Mouse (Mus musculus) cerebellum, adult 11-12 months (tissue): Measurements from ENCODE around the gene Ankrd33.

Source experiments
- DNase-seq: peaks from one replicate; pipeline ENCODE4 v3.0.0; 2022

The Ankrd33 gene

DNA sequence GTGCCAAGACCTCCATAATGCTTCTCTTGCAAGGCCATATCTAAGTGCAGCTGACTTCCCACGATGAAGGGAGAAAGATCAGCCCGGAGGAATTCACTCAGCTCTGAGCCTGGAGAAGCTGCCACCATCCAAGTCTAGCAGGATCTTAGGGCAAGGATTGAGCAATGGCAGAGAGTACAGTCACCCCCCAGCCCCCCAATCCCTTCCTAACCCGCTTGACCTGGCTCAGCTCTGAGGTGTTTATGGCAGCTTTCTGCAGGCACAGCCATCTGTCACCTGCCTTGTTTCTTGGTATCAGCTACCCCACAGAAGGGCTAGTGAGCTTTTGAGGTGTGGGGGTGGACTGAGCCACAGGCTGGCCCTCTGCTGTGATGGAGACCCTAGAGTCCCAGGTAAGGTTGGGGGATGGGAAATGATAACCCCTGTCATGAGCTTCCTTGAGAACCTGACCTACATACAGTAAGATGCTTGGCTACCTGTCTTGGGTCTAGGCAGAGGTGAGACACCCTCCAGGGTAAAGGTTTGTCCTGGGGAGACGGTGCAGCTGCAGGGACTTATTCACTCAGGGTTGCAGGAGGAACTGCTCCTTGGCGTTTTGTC is at the start of gene Ankrd33:
Ankrd33 (plus strand) TSS at position 245 of the 600 bp plus-strand sequence.
- DNase-seq: no peak

DNA sequence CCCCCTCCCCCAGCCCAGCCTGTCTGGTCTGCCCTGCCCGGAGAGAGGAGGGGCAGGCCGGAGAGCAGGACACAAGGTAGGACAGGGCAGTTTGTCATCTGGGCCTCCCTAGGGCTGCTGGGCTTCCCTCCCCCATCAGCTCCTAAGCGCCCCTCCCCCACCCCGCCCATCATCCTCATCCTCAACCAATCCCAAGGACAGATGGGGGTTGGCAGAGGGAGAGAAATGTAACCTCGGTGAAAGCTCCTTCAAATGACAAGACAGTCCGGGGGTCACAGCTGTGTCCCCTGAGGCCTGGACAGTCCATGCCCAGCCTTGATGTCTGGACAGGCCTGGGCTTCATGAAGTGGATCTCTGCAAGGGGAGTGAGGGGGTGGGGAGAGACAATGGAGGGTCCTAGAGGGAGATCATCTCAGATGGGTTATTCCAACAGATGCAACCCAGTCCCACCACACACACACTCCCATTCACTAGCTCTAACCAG is 49.1 kb upstream of the Ankrd33 start:
- no peak for DNase-seq

DNA sequence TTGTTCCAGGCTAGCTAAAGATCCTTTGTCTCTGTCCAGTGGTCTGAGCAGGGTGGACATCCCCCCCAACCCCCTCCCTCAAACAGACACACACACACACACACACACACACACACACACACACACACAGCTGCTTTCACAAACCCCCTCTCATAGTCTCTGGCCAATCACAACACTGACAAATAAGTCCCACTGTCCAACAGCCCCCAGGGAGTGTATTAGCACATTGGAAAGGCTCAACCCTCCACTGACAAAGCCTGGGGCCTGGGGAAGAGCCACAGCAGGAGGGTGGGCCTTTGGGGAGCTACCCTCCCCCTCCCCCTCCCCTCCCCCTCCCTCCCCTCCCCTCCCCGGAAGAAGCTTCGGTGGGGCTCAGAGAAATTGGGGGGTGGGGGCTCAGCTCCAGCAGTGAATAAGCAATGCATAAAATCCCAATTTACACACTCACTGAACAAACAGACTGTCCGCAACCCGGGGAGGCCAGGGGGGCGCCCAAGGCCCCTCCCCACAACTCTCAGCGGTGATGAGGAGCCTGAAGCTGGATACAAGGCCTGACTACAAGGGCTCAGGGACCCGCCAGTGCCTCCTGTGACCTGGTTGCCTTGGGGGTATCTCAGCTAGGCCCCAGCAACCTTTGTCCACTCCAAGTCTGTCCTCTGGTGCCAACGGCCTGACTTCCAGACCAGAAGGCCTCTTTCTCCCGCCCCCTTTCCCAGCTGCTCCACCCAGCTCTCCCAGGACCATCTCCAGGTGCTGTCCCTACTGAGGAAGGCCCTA is 48.4 kb upstream of the Ankrd33 start:
- no peak for DNase-seq

DNA sequence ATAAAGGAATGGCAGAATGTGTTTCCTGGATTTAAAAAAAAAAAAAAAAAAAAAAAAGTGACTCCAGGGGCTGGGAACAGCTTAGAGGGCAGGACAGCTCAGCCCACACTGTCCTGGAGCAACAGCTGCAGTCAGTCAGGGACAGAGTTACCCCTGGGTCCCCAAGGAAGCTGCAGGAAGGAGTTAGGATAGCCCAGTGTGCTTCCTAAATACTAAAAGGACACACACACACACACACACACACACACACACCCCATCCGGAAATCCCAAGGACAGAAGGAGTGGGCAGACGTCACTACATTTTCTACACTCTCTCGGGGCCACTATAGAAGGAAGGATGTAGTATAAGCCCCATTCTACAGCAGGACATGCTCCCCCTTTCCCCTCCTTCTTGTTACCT is 47.5 kb upstream of the Ankrd33 start:
- no peak for DNase-seq

DNA sequence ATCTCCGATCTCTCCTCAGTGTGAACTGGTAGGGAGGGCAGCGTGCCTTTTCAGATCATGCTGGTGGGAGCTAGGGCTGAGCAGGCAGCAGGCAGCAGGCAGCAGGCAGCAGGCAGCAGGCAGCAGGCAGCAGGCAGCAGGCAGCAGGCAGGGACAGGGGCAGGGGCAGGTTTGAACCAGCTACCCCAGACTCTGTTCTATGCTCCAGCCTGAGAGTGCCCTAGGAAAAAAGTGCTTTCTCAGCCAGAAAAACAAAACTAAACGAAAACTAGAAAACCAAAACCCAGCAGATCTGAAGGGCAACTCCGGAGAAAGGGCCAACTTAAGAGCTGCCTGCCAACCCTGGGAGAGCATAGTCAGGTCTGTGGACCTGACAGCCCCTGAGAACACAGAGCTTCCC is 46.9 kb upstream of the Ankrd33 start:
- DNase-seq: no peak

DNA sequence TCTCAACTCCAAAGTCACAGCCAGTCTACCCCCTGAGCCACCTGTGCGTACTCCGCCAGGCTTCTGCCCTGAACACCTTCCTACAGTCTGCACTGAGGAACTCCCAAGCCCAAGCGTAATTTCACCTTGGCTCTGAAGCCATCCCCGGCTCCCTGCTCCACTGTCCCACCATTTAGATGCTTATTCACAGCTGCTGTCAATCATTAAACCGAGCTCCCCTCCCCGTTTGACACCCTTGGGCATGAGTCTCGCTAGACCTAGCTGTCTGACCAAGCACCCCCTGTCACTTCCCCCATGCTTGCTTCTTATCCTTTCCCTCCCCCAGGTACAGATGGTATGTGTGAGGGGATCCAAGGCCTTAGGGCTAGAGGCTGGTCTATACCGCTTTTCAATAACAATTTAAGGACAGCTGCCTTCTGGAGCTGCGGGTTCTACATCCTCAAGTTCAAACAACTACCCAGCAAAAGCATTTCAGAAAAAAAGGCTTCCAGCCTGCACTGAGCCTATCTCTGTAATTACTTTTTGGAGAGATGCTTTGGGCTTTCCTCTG is 45.8 kb upstream of the Ankrd33 start:
- DNase-seq: no peak

DNA sequence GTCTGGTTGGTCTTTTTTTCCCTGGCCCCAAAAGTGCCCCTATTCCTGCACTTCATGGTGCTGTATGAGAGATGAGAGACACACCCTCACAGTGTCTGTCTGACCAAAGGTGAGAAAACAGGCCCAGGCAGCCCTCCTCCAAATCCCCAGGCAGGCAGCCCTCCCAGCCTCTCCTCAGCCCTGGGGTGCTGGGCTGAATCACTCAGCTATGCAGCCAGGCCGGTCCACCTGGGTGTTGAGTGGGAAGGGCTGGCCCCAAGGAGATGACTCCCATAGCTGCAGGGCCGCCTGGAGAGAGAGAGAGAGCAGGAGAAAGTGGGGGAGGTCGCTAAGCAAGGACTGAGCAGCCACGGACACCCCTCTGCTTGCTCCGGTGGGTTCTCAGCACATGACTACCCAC is 44.8 kb upstream of the Ankrd33 start:
- DNase-seq: no peak

DNA sequence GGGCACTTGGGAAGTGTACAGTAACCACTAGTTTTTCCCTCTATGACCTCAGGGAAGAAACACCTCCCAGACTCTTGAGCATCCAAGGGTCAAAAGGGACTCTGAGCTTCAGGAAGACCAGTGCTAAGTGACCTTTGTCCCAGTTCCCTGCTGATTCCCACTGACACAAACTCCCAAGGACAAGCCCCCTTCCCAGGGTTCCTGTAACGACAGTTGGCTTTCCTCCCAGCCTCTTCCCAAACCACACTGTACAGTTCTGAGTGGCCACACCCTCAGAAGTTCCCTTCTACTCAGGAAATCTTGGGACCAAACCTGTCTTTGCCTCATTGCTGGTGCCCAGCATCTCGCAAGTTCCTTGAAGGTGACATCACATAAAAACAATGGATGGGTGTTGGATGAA is 42.8 kb upstream of the Ankrd33 start:
- no peak for DNase-seq

DNA sequence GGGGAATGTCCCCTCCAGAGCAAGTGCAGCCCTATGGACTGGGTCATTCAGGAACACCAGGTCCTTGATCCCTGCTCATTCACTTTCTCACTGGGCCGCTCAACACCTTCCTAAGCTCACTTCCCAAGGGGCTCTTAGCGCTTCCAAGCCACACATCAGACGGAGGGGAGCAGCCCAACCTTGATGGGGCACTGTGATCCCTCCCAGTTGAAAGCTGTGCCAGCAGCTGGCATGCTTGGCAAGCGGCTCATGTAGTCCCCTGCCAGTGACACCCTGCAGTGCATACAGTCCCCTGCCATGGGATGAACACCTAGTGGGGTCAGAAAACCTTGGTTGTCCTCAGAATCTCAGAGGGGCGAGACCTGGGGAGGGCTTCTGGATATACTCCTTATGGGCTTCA is 41.5 kb upstream of the Ankrd33 start:
- no peak for DNase-seq

DNA sequence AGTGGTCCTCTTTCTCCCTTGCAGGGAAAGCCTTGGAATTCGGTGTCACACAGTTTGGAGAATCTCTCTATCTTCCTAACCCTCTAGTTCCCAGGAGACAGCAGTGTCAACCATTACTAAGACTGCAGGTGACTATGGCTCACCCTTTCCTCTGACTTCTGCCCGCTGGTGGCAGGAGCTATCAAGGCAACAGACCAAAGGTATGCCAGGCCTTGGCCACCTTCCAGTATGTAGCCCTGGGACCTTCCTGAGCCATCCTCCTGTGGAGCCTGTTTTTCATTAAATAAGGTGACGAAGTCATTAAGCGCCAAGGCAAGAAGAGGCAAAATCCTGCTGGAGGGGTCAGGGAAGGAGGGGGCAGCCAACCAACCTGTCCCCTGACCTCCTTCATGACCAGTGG is 40.4 kb upstream of the Ankrd33 start:
- DNase-seq: no peak

DNA sequence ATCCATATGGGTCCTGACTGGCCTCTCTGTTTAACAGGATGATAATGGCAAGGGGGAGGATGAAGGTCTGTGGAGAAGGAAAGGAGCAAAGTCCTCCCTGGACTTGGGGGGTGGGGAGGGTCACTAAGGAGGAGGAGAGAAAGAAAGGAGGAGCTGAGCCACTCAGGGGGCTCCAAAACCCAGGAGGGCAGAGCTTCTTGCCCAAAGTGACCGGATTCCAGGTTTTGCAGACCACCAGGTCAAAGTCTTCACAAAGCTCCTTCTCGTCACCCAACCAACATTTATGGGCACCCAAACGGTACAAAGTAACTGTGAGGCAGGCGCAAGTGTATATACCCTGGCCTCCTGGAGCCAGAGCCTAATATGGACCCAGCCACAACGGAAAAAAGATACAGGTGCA is 39.9 kb upstream of the Ankrd33 start:
- DNase-seq: no peak

DNA sequence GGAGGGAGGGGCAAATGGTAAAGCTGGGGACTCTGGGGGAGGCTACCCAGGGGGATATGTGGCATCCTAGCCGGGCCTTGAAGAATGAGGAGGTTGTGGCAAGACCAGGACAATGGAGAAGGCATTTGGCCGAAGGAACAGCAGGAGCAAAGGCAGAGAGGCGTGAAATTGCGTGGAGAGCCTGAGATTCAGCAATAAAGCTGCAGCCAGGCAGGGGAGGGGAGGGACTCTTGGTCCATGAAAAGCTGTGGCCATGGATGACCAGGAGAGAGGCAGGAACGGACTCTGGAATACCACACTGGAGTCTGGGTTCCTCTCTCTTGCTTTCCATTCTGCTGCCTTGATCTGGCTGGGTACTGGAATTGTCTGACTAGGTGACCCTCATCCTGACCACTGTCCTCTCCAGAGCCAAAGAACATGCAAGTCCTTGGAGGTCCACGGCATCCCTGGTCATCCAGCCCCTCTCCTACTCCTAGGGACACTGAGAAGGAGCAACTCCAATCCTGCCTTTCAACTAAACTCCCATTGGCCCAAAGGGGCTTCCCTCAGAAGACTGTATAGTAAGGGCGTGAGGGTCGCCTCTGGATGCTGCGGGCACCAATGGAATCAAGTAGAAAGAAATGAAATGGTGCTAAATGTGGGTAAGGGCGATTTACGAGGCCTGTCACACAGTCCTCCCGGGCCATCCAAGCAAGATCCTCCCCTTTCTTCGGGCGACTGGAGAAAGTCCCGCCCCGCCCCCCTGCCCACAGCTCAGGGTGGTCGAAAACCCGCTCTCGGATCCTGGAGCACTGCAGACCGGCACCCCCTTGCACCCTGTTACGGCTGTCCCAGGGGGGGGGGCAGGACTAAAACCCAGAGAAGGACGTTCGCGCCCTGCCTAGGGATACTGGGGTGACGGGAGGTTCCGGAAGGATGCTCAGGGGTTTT is 39.2 kb upstream of the Ankrd33 start:
- no peak for DNase-seq

DNA sequence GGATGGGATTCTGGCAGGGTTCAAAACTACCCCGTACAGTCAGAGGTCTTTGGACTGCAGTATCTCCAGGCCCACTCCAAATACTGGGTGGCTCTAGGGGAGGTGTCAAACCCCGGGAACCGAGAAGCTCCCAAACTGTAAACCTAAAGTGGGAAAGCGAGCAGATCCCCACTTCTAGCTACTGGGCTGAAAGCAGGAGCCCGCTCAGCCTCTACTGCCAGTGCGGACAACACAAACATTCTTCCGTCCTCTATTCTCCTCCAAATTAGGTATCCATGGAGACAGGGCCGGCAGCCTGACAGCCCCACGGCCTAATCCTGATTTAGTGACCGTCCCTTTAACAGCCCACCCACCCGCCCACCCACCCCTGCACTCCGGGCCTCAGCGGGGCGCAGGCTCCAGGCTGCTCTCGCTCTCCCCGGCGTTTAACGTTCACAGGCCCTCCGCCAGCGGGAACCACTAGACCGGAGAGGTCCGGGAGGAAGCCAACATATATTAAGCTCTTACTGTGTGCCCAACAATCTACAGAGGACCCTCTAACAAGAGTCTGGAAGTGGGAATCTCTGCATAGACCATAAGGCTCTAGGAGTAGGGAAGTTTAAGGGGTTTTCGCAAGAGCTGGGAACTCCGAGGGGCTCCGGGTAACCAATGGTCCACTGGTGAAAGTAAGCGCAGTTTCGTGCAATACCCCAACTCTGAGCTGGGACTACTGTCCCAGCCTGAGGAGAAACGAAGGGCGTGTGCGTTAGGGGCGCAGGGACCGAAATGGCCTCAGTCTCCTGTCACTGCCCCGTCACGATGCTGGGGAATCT is 38.3 kb upstream of the Ankrd33 start:
- no peak for DNase-seq

DNA sequence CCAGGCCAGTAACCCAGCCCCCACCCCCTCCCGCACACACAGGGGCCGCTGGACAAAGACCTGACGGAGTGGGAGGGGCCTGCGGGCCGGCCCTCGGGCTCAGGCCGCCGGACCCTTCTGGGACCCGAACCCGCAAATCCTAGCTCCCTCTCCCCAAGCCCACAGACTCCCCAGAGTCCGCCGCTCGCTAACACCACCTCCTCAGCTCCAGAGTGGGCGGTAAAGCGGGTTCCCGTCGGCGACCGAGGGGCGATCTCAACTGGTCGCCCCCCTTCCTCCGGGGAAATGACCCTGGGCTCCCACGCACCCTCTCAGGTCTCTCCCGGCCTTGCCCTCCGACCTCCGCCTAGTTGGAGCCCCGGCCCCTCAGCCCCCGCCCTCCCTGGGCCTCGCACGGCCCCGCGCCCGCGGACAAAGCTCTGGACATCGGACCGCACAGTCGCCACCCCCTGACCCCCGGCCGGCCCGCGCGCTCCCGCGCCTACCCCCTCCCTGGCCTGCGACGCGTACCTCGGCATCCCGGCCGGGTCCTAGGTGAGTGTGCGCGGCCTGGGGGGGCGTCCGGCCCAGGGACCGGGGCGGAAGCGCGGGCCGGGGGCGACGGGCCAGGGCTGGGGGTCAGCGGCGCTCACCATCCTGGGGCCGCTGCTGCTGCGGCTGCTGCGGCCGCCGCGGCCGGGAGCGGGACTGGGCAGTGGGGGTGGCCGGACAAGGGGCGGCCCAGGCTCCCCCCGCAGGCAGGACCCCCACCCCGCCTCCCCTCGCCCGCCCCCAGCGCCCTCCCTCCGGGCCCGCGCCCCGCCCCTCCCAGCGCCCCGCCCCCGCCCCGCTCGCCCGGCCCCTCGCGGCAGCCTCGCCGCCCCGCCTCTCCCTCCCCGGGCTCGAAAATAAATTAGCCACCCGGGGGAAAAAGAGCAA is 37.5 kb upstream of the Ankrd33 start, which contains the start of gene Fignl2:
Fignl2 (minus strand) TSS at position 755 of the 918 bp plus-strand sequence.
- DNase-seq: no peak

DNA sequence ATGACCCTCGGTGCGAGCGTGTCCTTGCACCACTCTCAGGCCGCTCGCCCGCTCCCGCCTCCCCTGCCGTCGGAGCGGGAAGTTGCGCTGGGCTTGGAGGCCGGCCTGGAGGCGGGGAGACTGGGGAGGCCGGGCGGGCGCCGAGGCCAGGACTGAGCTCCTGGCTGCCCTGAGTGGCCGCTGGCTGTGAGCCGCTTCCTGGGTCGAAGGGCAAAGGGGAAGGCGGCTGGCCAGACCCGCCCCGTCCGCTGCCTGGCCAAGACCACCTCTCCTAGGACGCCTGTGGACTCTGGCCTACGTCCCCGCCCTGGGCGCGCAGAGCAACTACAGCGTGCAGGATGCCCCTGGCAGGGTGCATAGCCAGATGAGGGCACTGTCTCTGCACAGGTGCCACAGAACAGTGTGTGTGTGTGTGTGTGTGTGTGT is 36.8 kb upstream of the Ankrd33 start:
- DNase-seq: peak; percentile 51

DNA sequence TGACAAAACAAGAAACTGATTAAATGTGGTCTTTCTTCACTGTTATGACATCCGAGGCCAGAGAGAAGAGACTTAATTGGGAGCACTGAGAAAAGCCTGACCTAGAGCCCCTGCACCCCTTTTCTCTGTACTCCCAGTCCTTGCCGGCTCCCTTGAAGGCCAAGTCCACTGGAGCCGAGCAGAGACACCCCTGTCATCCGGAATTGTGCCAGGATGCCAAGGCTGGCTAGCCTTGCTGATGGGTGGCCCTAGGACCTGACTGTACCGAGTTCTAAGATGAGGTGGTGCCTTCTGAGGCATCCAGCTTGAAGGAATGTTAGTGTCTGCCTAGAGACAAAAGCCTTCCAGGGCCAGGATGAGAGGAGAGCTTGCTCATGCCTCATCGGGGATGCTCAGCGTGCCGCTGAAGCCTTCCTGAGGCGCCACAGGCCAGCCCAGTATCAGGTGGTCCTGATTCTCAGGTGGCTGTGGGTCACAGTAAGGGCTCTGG is 35.5 kb upstream of the Ankrd33 start:
- DNase-seq: no peak

DNA sequence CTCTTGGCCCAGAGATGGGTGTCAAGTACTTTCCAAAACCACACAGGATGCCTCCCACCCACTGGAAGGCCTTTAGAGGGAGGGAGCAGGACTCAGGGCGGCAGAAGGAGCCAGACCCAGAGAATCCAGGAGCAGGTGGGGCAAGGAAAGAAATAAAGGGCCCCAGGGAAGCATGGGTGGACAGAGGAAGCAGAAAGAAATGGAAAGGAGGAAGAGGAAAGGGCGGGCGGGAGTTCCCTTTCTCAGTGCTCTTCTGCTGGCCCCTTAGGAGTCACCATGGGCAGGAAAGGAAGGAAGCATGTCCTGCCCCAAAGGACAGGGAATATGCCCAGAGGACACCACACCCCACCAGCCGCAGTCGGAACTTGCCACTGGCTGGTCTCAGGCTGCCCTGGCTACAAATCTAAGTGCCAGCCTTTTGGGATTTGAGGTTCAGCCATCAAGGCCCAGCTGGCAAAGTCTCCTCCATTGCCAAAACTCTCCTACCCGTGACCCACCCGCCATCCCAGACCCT is 34.5 kb upstream of the Ankrd33 start:
- DNase-seq: no peak

DNA sequence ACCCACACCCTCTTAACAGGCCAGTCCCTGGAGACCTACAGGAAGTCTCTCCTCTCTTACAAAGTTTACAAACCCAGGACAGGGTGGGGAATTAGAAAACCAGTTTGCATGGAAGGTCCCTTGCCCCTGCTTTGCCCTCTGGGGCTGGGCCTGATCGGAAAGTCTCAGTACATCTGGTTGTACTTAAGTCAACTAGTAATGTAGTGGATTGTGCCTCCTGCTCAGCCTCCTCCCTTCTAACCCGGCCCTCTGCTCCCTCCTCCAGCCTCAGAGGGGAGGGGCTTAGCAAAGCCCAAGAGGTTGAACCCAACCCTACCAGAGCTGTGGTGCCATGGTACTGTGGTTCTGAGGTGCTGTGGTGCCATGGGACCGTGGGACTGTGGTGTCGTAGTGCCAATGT is 33.3 kb upstream of the Ankrd33 start:
- no peak for DNase-seq

DNA sequence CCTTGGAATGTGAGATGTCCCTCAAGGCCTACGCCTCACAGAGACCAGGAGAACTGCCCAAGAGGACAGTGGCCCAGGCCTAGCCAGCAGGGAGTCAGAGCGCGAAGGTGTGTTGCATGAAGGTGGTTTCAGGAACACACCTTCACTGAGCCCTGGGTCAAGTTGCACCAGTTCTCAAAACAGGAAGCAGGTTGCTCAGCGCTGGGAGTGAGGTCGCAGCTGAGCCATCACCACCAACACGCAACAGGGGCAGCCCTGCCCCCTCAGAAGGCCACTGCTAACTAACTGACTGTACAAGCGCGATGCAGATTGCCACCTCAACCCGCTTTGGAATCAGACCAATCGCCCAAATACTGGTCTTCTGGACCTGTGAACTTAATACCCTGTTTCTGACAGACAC is 31.1 kb upstream of the Ankrd33 start:
- no peak for DNase-seq

DNA sequence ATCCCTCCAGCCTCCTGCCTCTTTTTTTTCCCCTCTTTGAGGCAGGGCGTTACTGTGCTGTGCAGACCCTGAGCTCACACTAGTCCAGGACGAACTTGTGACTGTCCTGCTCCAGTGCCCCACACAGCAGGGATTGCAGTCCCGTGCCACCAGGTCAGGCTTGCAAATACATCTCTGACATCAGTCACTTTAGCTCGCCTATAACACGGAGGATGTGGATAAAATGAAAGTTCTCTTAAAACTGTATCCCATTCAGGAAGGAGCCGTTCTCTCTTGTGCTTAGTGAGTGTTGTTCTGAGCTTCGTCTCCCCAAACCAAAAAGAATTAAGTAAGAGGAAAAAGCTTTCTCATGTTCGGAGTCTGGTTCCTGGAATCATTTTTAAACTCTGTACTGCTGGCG is 29.1 kb upstream of the Ankrd33 start:
- DNase-seq: no peak

DNA sequence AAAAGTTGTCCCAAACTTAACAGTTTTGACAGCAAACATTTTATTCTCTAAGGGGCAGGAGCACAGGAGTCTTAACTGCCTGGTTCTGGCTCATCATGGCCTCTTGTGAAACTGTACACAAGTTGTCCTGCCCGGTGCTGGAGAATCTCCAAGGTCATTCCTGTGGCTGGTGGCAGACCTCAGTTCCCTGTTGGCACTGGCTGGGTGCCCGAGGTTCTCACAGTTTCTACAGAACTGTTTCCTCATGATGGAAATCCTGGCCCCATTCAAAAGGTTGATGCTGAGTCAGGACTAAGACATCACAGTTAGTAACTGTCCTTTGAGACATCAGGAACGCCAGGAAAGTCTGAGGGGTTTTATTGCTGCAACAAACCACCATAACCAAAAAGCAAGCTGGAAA is 28.6 kb upstream of the Ankrd33 start:
- no peak for DNase-seq
